9 mouse cellular contexts compared by ENCODE assay signal in genomic region chr17:3331721-3332461, GRCm38 (mm10). TPM values are rescaled to one million over a fixed set of nuclear protein-coding genes. Genes with fewer than 3 reads are reported as not detected.
DNase-seq lines count a peak whose midpoint lies in the region; ATAC-seq lines count a peak whose summit lies in the region.
"Had no signal": no experiment of that assay in that cellular context is flagged by ENCODE, and none has a peak within 500 bp of the region (broad histone marks: within the 10 kb centered on the region; RNA-seq: fewer than 3 reads in every experiment).

No protein-coding gene starts in this region.

- DNase-seq in kidney, adult 11 months = peak; percentile 37
- DNase-seq in adrenal gland, postnatal 36 days = peak; percentile 85 to 89
- peak; percentile 27 to 68 for DNase-seq in gastrocnemius, adult 8-10 months (ENCODE audit: low spot score in 2 of 2)
- peak; percentile 50 to 60 for DNase-seq in kidney, postnatal 25 days
- peak; percentile 52 for DNase-seq in ovary, postnatal 14 days (ENCODE audit: low spot score)
- no peak for DNase-seq in spleen, postnatal 4 days (ENCODE audit: low spot score in 2 of 2)
- DNase-seq in retina, postnatal 1 day = no peak

- H3K9ac ChIP-seq in kidney, embryonic 14.5 days (ENCODE audit: low read depth, low read length) = no peak overlapping the region

- no peaks in the 10 kb centered on the region for H3K9me3 ChIP-seq in kidney, embryonic 14.5 days (ENCODE audit: control insufficient read depth, low read length)
- H3K9me3 ChIP-seq: G1E had no signal

- no peak overlapping the region for H3K4me3 ChIP-seq in kidney, embryonic 14.5 days (ENCODE audit: low read length)

- no peak overlapping the region for H3K27ac ChIP-seq in kidney, embryonic 14.5 days (ENCODE audit: low read depth, low read length)

- peaks cover 4% of the 10 kb centered on the region; the same call in 1 of the 2 replicates for H3K4me1 ChIP-seq in kidney, embryonic 14.5 days (ENCODE audit: control insufficient read depth, insufficient read depth, low read length)

- no peaks in the 10 kb centered on the region for H3K36me3 ChIP-seq in kidney, embryonic 14.5 days (ENCODE audit: control insufficient read depth, insufficient read depth, low read length)
- H3K36me3 ChIP-seq: G1E had no signal

- ATAC-seq in kidney, embryonic 14.5 days (ENCODE audit: low FRiP score, low TSS enrichment) = no peak

- 40% methylated on average over 7 of the region's 7 CpGs for WGBS in kidney, embryonic 14.5 days

- H3K4me2 ChIP-seq in kidney, embryonic 14.5 days (replicated peaks; ENCODE audit: low read depth, low read length) = no peak overlapping the region

- 0 out of 2 replicates have a peak, but pooled peaks cover 5% of the 10 kb centered on the region for H3K27me3 ChIP-seq in kidney, embryonic 14.5 days (ENCODE audit: control insufficient read depth, insufficient read depth, low read length)

RNA-seq across cellular contexts. Expression of gene Tiam2, which starts 5.5 kb away (rescaled TPM):
- polyA plus RNA-seq in kidney, embryonic 14.5 days (2014; fragmentation: Nextera tagmentation; extraction: Ambion mirVana) = 3.0 and 4.5 TPM in 2 replicates
- total RNA-seq in adrenal gland, postnatal 36 days (2021) = 10 to 100 TPM; 16.2 to 42.9 TPM
- total RNA-seq in gastrocnemius, adult 8-10 months (2022) = 1 to 10 TPM; 2.3 to 4.1 (median 2.8) TPM
- polyA plus RNA-seq: G1E had no signal

Comparison
In these comparisons a context has a peak if more than half of its experiments do, and no peak if none do; other contexts are left out.
1. DNase-seq: peak in kidney, adult 11 months (single experiment), adrenal gland, postnatal 36 days (2 of 2), gastrocnemius, adult 8-10 months (2 of 2), kidney, postnatal 25 days (2 of 2) and ovary, postnatal 14 days (single experiment); none in spleen, postnatal 4 days (0 of 2) and retina, postnatal 1 day (single experiment).